Mouse (Mus musculus) myocyte (in vitro differentiated cells): ENCODE results near the gene Crispld2.

Source experiments
- CEBPB ChIP-seq: IDR thresholded peaks from 2 replicates; pipeline ENCODE4 v1.6.1; 2011; ENCODE audit warnings: mild to moderate bottlenecking, moderate library complexity; ENCODE audit not compliant: poor library complexity, insufficient read depth, severe bottlenecking
- E2F4 ChIP-seq: IDR thresholded peaks from one replicate; pipeline ENCODE4 v1.6.1; 2011; ENCODE audit warnings: mild to moderate bottlenecking, control low read depth, moderate library complexity; ENCODE audit not compliant: insufficient read depth
- MAX ChIP-seq: IDR thresholded peaks from one replicate; pipeline ENCODE4 v1.6.1; 2011; ENCODE audit warnings: low read depth, mild to moderate bottlenecking, control low read depth
- POLR2A ChIP-seq: IDR thresholded peaks from one replicate; pipeline ENCODE4 v1.6.1; 2011; ENCODE audit warnings: low read depth, mild to moderate bottlenecking, control low read depth, moderate library complexity; ENCODE audit not compliant: insufficient read length
- TCF12 ChIP-seq: IDR thresholded peaks from one replicate; pipeline ENCODE4 v1.6.1; 2011; ENCODE audit warnings: mild to moderate bottlenecking, control low read depth; ENCODE audit not compliant: poor library complexity, insufficient read depth, severe bottlenecking

- TF ChIP-seq MAX: no peak
- TF ChIP-seq POLR2A: no peak
- no peak for TF ChIP-seq E2F4
- TF ChIP-seq CEBPB: no peak
- no peak for TF ChIP-seq TCF12
These were observed 28.1 kb downstream of the Crispld2 start for GRCm38 (mm10) chr8:120020298-120020697.
